Mouse (Mus musculus): ENCODE results near the gene Il27ra.

Il27ra gene

DNA sequence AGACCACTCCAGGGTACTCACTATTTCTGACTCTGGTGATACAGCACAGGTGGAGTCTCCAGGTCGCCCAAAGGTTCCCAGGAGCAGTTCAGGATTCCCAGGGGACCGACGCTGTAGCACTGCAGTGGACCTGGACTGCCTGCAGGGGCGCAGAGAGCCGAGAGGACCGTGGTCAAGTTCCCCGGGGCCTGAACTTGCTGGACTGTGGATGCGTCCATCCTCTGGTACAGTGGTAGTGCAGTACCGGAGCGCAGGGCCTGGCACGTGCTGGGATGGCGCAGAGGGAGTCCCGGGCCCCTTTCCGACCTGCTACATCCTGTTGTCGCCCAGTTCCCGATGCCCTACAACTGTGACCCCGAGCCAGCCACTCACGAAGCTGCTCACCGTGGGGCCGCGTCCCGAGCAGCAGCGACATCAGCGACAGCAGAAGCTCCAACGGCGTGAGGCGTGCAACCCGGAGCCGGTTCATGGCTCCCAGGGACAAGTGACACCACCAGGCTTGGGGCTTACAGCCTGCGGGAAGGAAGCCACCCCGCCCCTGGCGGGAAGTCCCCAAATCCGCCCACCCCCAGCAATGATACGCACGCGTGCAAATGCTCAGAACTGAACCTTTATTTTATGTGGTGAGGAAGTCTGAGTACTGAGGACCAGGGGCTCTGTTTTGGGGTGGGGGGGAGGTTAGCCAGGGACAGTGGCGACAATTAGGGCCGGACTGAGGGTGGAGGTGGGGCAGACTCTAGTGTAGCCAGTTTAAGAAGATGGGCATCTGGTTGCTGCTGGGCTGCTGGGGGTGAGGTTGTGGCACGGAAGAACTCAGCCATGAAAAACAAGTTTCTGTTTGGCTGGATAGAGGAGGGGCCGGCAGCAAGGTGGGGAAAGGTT is at the start of gene Il27ra:
Gene Il27ra, minus strand, starts transcription at position 524 of the 882 bp plus-strand sequence.
- in situ Hi-C loops (cut with MboI; ENCODE audit: unreplicated experiment in 2 of 2): loop anchor here (5.0 kb wide), 2 partner anchors 55 to 60 kb away; partner anchors contain the start of gene Dcaf15 (in 1 of the 2)

- in situ Hi-C loops (cut with MboI; ENCODE audit: unreplicated experiment in 2 of 2): no loop called here
These were observed 48.2 kb upstream of the Il27ra start for GRCm38 (mm10) chr8:84090585-84090984.

DNA sequence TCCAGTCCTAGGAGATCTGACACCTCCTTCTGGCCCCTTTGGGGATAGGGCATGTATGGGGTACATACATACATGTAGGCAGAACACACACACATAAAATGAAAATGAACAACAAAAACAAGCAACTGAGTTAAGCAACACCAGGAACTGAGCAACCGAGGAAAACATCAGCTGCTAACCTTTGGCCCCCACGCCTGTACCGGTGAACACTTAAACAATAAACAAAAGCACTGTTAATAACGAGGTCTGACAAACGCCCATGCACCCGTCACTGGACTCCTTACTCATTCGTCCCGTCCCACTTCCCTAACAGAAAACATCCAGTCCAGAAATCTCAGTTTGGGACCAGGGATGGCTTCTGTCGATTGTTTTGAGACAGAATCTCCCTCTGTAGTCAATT is 46.9 kb upstream of the Il27ra start:
- in situ Hi-C loops (cut with MboI; ENCODE audit: unreplicated experiment in 2 of 2): no loop called here

GRCm38 (mm10) chr8:84087821-84088220 is 45.4 kb upstream of the Il27ra start:
- in situ Hi-C loops (cut with MboI; ENCODE audit: unreplicated experiment in 2 of 2): no loop called here

DNA sequence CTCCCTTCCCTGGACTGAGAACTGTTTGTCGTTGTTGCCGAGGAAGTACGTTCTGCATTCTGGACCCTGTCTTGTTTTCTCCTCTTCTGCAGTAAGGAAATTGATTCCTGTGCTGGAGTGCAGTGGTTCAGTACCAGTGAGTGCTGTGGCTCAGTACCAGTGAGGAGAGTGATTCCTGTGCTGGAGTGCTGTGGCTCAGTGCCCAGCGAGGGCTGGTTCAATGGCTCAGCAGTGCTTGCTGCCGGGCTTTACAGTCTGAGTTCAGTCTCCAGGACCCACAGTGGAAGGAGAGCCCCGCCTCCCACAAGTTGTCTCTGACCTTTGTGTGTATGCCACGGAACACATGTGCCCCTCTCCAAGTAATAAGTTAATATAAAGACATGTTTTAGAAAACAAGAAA is 44.8 kb upstream of the Il27ra start:
- in situ Hi-C loops (cut with MboI; ENCODE audit: unreplicated experiment in 2 of 2): no loop called here

- in situ Hi-C loops (cut with MboI; ENCODE audit: unreplicated experiment in 2 of 2): no loop called here
These were observed 42.1 kb upstream of the Il27ra start for GRCm38 (mm10) chr8:84084341-84085115.

- in situ Hi-C loops (cut with MboI; ENCODE audit: unreplicated experiment in 2 of 2): no loop called here
These were observed 41.4 kb upstream of the Il27ra start for GRCm38 (mm10) chr8:84083829-84084241.

DNA sequence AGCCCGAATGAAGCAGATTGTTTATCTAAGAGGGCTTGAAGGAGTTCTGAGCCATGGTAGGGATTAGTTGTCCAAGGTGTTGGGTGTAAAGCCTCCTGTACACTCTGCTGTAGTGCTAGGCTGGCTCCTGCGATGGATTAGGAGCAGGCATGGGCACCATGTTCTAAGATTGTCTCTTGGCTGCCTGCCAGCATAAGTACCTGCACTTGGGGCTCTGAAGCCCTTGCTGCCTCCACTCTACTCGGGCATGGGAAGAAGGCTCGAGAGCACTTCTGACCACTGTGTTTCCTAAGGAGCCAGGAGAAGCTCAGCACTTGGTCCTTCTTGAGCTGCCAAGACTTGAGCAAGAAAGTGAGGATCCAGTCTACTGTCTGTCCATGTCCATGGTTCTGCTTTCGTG is 36.8 kb upstream of the Il27ra start:
- in situ Hi-C loops (cut with MboI; ENCODE audit: unreplicated experiment in 2 of 2): no loop called here

GRCm38 (mm10) chr8:84076849-84077248 is 34.5 kb upstream of the Il27ra start:
- in situ Hi-C loops (cut with MboI; ENCODE audit: unreplicated experiment in 2 of 2): no loop called here

DNA sequence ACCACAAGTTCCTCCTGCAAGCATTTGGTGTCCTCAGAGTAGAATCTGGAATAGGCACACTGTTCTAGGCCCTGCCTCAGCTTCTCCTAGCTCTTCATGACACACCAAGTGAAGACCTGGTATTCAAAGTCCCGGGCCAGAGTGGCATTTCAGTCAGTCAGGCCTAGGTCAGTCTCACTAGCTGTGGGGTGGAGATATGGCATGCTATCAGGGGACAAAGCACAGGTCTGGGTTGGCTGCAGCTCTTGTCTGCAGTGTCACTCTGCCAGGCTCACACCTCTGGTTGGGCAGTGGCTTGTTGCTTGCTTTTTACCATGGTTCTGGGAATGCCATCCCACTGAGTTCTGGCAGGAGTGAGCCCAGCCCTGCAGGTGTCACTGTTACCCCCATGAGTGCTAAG is 34.0 kb upstream of the Il27ra start:
- in situ Hi-C loops (cut with MboI; ENCODE audit: unreplicated experiment in 2 of 2): no loop called here

GRCm38 (mm10) chr8:84073230-84073976 is 31.0 kb upstream of the Il27ra start:
- in situ Hi-C loops (cut with MboI; ENCODE audit: unreplicated experiment in 2 of 2): no loop called here

DNA sequence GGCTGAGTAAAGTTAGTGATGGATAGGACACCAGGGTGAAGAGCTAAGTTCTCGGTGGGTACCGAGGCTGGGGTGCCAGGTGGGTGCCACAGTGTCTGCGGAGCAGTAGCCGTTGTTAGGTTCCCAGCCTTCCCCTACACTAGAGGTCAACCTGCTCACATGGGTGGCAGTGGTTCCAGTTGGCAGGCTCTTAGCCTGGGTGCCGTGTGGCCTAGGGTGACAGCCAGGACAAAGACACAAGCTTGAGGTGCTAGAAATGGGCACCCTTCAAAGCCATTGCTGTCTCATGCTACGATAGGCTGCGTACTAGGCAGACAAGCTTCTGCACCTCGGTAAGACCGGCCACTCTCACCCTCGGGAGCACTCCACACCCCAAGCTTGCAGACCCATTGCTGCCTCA is 29.9 kb upstream of the Il27ra start:
- in situ Hi-C loops (cut with MboI; ENCODE audit: unreplicated experiment in 2 of 2): no loop called here

- in situ Hi-C loops (cut with MboI; ENCODE audit: unreplicated experiment in 2 of 2): no loop called here
These were observed 29.5 kb upstream of the Il27ra start for GRCm38 (mm10) chr8:84071921-84072320.

GRCm38 (mm10) chr8:84070667-84071066 is 28.3 kb upstream of the Il27ra start:
- in situ Hi-C loops (cut with MboI; ENCODE audit: unreplicated experiment in 2 of 2): no loop called here

DNA sequence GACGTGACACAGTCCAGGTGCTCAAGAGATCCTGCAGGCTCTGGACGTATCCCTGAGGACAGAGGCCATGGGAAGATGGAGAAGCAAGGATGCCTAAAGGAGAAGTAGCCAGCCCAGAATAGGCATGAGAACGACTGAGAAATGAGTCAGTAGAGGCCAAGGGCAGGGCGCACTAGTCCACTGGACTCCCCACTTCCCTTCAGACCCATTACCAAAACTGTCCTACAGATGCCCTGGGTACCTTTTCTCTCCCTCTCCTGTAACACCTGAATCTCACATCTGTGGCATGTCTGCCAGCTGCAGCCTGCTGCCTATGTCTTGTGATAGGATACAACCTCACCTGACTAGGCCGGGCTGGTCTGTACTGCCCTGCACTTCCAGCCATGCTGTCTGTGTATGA is 27.9 kb upstream of the Il27ra start:
- in situ Hi-C loops (cut with MboI; ENCODE audit: unreplicated experiment in 2 of 2): no loop called here

DNA sequence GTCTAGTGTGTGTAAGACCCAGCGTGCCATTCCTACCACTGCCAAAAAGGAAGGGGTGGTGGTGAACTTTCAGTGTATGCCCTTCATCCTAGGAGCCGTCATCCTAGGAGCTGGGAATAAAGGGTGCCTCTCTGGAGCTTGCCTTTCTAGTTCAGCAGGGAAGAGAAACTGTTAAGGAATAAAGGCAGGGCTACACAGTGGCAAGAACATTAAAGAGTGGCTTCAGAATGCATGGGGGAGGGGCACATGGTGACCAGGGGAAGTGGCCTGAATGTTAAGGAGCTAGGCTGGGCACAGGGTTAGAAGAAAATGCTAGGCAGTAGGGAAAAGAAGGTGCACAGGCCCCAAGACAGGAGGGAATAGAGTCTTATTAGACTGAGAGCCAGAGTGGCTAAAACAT is 27.4 kb upstream of the Il27ra start:
- in situ Hi-C loops (cut with MboI; ENCODE audit: unreplicated experiment in 2 of 2): no loop called here

DNA sequence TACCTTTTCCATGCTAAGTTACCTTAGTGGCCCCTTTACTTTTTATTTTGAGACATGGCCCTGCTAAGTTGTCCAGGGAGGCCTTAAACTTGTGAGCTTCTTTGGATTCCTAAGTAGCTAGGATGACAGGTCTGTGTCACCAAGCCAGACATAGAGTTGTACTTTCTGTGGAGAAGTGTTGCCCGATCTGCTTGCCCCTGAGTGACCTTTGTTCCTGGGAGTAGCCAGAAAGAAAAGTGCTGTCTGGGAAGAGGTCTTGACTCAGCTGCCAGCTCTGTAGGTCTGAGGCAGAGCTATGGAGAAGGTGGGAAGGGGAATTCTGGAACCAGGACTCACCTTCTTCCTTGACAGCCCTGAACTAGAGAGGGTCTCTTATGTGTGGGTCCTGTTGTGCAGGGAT is 26.8 kb upstream of the Il27ra start:
- in situ Hi-C loops (cut with MboI; ENCODE audit: unreplicated experiment in 2 of 2): no loop called here

GRCm38 (mm10) chr8:84068316-84069035 is 26.1 kb upstream of the Il27ra start:
- in situ Hi-C loops (cut with MboI; ENCODE audit: unreplicated experiment in 2 of 2): no loop called here

- in situ Hi-C loops (cut with MboI; ENCODE audit: unreplicated experiment in 2 of 2): no loop called here
These were observed 25.5 kb upstream of the Il27ra start for GRCm38 (mm10) chr8:84067911-84068310.

DNA sequence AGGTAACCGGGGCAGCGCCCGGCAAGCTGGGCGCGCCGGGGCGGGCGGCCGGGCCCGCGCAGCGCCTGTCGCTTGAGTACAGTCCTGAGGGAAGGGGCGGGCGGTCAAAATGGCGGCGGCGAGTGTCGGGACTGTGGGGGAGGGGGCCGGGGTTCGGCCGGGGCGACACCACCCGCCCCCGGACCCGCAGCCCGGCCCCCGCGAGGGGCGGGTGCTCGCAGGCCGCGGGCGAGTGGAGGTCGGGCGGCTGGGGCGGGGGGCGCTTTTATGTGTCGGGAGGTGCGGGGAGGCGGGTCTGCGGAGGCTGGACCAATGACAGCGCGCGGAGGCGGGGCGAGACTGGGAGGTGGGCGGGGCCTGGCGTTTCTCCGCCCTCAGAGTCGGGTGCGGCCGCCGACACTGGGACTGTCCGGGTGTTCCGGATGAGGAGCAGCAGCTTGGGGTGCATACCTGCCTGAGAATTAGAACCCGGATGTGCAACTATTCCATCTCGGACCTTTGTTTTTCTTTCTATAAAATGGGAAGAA is 24.7 kb upstream of the Il27ra start:
- in situ Hi-C loops (cut with MboI; ENCODE audit: unreplicated experiment in 2 of 2): no loop called here

All from v-Abl transformed pro-B cells (cell line).